Mouse (Mus musculus) erythroblast, embryonic 14.5 days (primary cell): ENCODE results near the gene Anxa3.

Experiments used
- GATA1 ChIP-seq: IDR thresholded peaks from 2 replicates; pipeline ENCODE4 v1.6.1; 2012; ENCODE audit warnings: low read length, inconsistent platforms, mixed read lengths
- TAL1 ChIP-seq: IDR thresholded peaks from 3 replicates; pipeline ENCODE4 v1.6.1; 2012; ENCODE audit warnings: low read length, inconsistent platforms, mixed read lengths

- no peak for TF ChIP-seq TAL1
- TF ChIP-seq GATA1 = no peak
Measured at GRCm38 (mm10) chr5:96793953-96794635, 955 bp downstream of the Anxa3 start.
